In genomic region chrX:77417766-77418165, GRCm38 (mm10) we compare ENCODE assay signal across 10 mouse cellular contexts.
DNase-seq lines count a peak whose midpoint lies in the region; ATAC-seq and TF ChIP-seq lines count a peak whose summit lies in the region.
"Had no signal": no experiment of that assay in that cellular context is flagged by ENCODE, and none has a peak within 500 bp of the region (broad histone marks: within the 10 kb centered on the region; RNA-seq: fewer than 3 reads in every experiment).

No protein-coding gene starts in this region.

- no peaks in the 10 kb centered on the region for H3K36me3 ChIP-seq in thymus, adult 2 months (ENCODE audit: control insufficient read depth, insufficient read depth, low read length)
- H3K36me3 ChIP-seq in neural tube, embryonic 15.5 days = no peaks in the 10 kb centered on the region
- H3K36me3 ChIP-seq: heart, embryonic 15.5 days; stomach, embryonic 15.5 days had no signal

- no peaks in the 10 kb centered on the region for H3K27me3 ChIP-seq in thymus, adult 2 months (ENCODE audit: control insufficient read depth, insufficient read depth, low read length)
- H3K27me3 ChIP-seq in neural tube, embryonic 15.5 days (replicated peaks) = no peaks in the 10 kb centered on the region
- H3K27me3 ChIP-seq: heart, embryonic 15.5 days; stomach, embryonic 15.5 days had no signal

- no peak overlapping the region for H3K27ac ChIP-seq in thymus, adult 2 months (ENCODE audit: control insufficient read depth, insufficient read depth, low read length)
- H3K27ac ChIP-seq in neural tube, embryonic 15.5 days (replicated peaks) = no peak overlapping the region
- H3K27ac ChIP-seq: heart, embryonic 15.5 days; stomach, embryonic 15.5 days had no signal

- H3K4me3 ChIP-seq in thymus, adult 2 months (ENCODE audit: control insufficient read depth, insufficient read depth, low read length) = no peak overlapping the region
- H3K4me3 ChIP-seq in neural tube, embryonic 15.5 days (replicated peaks) = no peak overlapping the region
- H3K4me3 ChIP-seq: heart, embryonic 15.5 days; stomach, embryonic 15.5 days had no signal

- no peak for ATAC-seq in erythroid progenitor cell, adult 5-6 weeks (replicated peaks; ENCODE audit: low FRiP score, poor library complexity, severe bottlenecking)
- no peak for ATAC-seq in neural tube, embryonic 15.5 days (ENCODE audit: low FRiP score)

- H3K4me2 ChIP-seq in neural tube, embryonic 15.5 days = no peak overlapping the region
- H3K4me2 ChIP-seq: heart, embryonic 15.5 days; stomach, embryonic 15.5 days had no signal

- TF ChIP-seq CTCF in thymus, adult 2 months (IDR thresholded peaks at IDR 0.05; ENCODE audit: borderline replicate concordance, control insufficient read depth, extremely low read depth, insufficient read depth, low read length, poor library complexity) = no peak

- no peaks in the 10 kb centered on the region for H3K4me1 ChIP-seq in thymus, adult 2 months (replicated peaks; ENCODE audit: control insufficient read depth, insufficient read depth, low read length)
- no peaks in the 10 kb centered on the region for H3K4me1 ChIP-seq in neural tube, embryonic 15.5 days
- H3K4me1 ChIP-seq: heart, embryonic 15.5 days; stomach, embryonic 15.5 days had no signal

- peak; percentile 28 for DNase-seq in kidney, adult 9 months
- DNase-seq in kidney, adult 11 months = no peak
- peak; percentile 29 for DNase-seq in thymus, adult 2 months
- DNase-seq in thymus, adult 18-20 months = no peak
- DNase-seq in induced T-regulatory cell, adult 2 months (ENCODE audit: low read depth) = peak; percentile 24
- DNase-seq: cerebellum, adult 9-10 months had no signal

- no peak for TF ChIP-seq POLR2A in thymus, adult 2 months (IDR thresholded peaks at IDR 0.05; ENCODE audit: control insufficient read depth, extremely low read depth, insufficient read depth, low read length, poor library complexity)

- H3K9ac ChIP-seq in neural tube, embryonic 15.5 days (replicated peaks) = no peak overlapping the region
- H3K9ac ChIP-seq: heart, embryonic 15.5 days; stomach, embryonic 15.5 days had no signal

- H3K9me3 ChIP-seq in neural tube, embryonic 15.5 days (replicated peaks) = no peaks in the 10 kb centered on the region
- H3K9me3 ChIP-seq: heart, embryonic 15.5 days; stomach, embryonic 15.5 days had no signal

Comparison
In these comparisons a context has a peak if more than half of its experiments do, and no peak if none do; other contexts are left out.
1. DNase-seq: peak in kidney, adult 9 months (single experiment), thymus, adult 2 months (single experiment) and induced T-regulatory cell, adult 2 months (single experiment); none in kidney, adult 11 months (single experiment) and thymus, adult 18-20 months (0 of 2).